Mouse (Mus musculus): Measurements from ENCODE around the gene Rab11fip4.

GRCm38 (mm10) chr11:79660361-79661205 is 69.6 kb downstream of the Rab11fip4 start:
- TF ChIP-seq CTCF (IDR thresholded peaks at IDR 0.05; ENCODE audit: borderline replicate concordance, insufficient read depth, low read depth, low read length) (no peak), POLR2A (IDR thresholded peaks at IDR 0.05; ENCODE audit: borderline replicate concordance, insufficient read depth, low read length) (no peak)
